Mouse (Mus musculus) frontal cortex, postnatal 36 days (tissue): Measurements from ENCODE around the gene Anks1b.
A peak's percentile ranks its signal among the peaks of the same experiment; 100 is the strongest.

ENCODE experiments used
- DNase-seq, 2 experiments: peaks; one replicate each; pipeline ENCODE4 v3.0.0; 2022; ENCODE audit warnings: low spot score in 2 of 2

The Anks1b gene

GRCm38 (mm10) chr10:90376605-90377004 is 503.3 kb downstream of the Anks1b start:
- DNase-seq, result no peak

- DNase-seq, result no peak
Observed at GRCm38 (mm10) chr10:90380062-90380461, 506.8 kb downstream of the Anks1b start.

GRCm38 (mm10) chr10:90380704-90381339 is 507.5 kb downstream of the Anks1b start:
- DNase-seq, result peak in 1 of 2 experiments; percentile 10

GRCm38 (mm10) chr10:90400382-90400781 is 527.1 kb downstream of the Anks1b start:
- DNase-seq, result no peak

- DNase-seq, result peak in 1 of 2 experiments; percentile 12
Observed at GRCm38 (mm10) chr10:90408484-90408883, 535.2 kb downstream of the Anks1b start.

GRCm38 (mm10) chr10:90431527-90431926 is 558.2 kb downstream of the Anks1b start:
- no peak for DNase-seq

- DNase-seq, result peak; percentile 75 to 77
Observed at GRCm38 (mm10) chr10:90431974-90432373, 558.7 kb downstream of the Anks1b start.

GRCm38 (mm10) chr10:90432479-90432878 is 559.2 kb downstream of the Anks1b start:
- peak; percentile 47 to 55 for DNase-seq

GRCm38 (mm10) chr10:90441036-90441435 is 567.7 kb downstream of the Anks1b start:
- DNase-seq, result no peak

- DNase-seq, result no peak
Observed at GRCm38 (mm10) chr10:90441656-90442055, 568.3 kb downstream of the Anks1b start.

- DNase-seq, result no peak
Observed at GRCm38 (mm10) chr10:90464906-90465305, 591.6 kb downstream of the Anks1b start.

- no peak for DNase-seq
Observed at GRCm38 (mm10) chr10:90465426-90465825, 592.1 kb downstream of the Anks1b start.

GRCm38 (mm10) chr10:90467546-90467945 is 594.2 kb downstream of the Anks1b start:
- no peak for DNase-seq

- DNase-seq, result peak; percentile 59 to 60
Observed at GRCm38 (mm10) chr10:90493436-90493835, 620.1 kb downstream of the Anks1b start.

- DNase-seq, result no peak
Observed at GRCm38 (mm10) chr10:90493996-90494642, 620.8 kb downstream of the Anks1b start.

- peak; percentile 45 to 70 for DNase-seq
Observed at GRCm38 (mm10) chr10:90494981-90495516, 621.7 kb downstream of the Anks1b start.

- DNase-seq, result no peak
Observed at GRCm38 (mm10) chr10:90507561-90507960, 634.3 kb downstream of the Anks1b start.

GRCm38 (mm10) chr10:90512801-90513200 is 639.5 kb downstream of the Anks1b start:
- no peak for DNase-seq

- DNase-seq, result no peak
Observed at GRCm38 (mm10) chr10:90531813-90532212, 658.5 kb downstream of the Anks1b start.

GRCm38 (mm10) chr10:90535370-90535769 is 662.1 kb downstream of the Anks1b start:
- DNase-seq, result no peak

- DNase-seq, result peak; percentile 18 to 36
Observed at GRCm38 (mm10) chr10:90546635-90547034, 673.3 kb downstream of the Anks1b start.

- DNase-seq, result no peak
Observed at GRCm38 (mm10) chr10:90562906-90563305, 689.6 kb downstream of the Anks1b start.
